Mouse (Mus musculus): ENCODE measurements around the gene Gm14440.
"Not testable (repeated sequence)": the region's sequence is repeated elsewhere in the genome, so short reads cannot be mapped to it uniquely, and the experiment has no call there.

Gm14440 gene

DNA sequence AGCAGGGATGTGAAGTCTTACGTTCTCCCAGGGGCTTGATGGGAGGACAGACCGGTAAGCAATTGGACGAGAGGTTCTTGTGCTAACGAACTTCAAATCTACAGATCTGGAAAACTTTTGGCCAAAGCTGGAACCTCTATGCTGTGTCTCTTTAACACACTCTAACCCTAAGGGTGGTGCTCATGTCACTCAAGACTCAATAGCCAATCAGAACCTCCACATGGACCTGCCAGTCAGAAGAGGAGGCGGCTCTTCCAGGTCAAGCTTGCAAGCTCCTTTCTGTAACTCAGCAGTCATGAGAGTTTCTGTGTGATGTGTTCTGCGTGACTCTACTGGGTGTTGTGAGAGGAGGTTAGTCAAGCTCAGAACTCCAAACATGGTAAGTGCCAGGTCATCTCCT lies at the start of gene Gm14440:
Gene Gm14440, plus strand, starts transcription at position 301 of the 400 bp plus-strand sequence.
- DNase-seq (ENCODE audit: low spot score), result not testable (repeated sequence)

All from embryo, embryonic 10.5 days (tissue).